Mouse (Mus musculus): ENCODE measurements around the gene Cd44.

Gene Cd44

DNA sequence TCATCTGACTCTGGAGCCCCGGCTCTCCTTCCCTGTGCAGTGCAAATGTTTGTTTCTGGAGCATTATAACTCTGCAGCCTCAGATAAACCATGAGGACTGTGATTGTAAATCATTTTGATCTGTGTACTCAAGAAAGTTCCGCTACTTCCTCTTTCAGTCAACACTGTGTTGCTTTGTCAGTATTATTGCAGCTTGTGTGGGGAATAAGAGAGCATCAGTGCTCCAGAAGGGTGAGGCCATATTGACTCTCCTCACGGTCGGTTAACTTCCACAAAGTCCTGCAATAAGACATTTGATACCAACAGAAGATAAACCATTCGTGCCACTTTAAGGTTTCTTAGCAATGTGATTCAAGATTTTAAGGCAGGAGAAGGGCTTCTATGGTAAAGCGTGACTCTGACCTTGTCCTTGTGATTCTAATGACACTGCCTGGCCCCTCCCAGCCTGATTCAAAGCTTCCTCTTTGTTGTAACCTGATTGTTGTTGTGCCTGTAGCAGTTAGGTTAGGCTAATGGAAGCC, 86.1 kb downstream of the Cd44 start:
- DNase-seq: no peak

DNA sequence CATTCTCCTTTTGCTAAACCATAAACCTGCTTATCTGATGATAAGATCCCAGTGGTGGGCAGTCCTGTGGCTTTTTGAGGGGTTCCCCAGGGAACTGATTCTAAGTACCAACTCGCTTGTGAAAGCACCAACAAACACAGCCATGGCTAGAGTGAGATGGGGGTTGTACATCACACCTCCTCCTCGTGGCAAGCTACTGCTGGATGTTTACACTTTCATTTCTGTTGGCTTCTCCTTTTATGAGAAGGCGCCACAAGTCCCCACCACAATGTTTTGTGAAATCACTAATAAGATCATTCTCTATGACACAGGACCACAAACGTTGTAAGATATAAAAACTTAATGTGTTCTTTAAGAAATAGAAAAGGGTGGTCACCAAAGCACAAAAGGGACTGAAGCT, 88.7 kb downstream of the Cd44 start:
- no peak for DNase-seq

DNA sequence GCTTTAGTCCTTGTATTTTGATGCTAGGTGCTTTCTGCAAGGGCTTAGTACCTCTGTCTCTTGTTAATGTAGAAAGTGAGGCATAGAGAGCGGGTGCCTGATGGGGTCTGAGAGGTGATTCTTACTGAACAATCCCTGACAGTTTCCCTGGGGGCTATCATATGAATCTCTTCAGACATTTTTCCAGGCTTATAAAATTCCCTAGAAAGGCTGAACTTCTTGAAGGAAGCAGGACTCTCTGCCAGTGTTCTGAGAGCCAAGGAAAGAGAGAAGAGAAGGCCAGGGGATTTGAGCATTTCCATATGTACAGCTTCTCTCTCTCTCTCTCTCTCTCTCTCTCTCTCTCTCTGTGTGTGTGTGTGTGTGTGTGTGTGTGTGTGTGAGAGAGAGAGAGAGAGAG, 92.0 kb downstream of the Cd44 start:
- DNase-seq: no peak

DNA sequence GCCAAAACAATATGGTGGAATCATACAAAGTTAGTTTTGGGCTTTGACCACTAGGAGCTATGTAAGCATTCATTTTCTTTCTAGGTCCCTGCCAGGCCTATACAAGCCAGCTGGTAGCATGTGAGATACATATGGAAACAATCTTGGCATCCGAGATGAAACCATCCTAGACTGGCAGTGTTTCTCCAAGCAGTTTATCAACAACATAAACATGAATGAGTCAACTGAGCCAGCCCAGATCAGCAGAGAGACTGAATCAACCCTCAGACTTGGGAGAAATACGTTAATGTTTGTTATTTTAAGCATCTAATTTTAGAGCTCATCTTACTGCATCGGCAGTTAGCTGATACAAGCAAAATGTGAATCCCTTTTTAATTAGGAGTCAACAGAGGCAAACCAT, 93.8 kb downstream of the Cd44 start:
- DNase-seq: no peak

DNA sequence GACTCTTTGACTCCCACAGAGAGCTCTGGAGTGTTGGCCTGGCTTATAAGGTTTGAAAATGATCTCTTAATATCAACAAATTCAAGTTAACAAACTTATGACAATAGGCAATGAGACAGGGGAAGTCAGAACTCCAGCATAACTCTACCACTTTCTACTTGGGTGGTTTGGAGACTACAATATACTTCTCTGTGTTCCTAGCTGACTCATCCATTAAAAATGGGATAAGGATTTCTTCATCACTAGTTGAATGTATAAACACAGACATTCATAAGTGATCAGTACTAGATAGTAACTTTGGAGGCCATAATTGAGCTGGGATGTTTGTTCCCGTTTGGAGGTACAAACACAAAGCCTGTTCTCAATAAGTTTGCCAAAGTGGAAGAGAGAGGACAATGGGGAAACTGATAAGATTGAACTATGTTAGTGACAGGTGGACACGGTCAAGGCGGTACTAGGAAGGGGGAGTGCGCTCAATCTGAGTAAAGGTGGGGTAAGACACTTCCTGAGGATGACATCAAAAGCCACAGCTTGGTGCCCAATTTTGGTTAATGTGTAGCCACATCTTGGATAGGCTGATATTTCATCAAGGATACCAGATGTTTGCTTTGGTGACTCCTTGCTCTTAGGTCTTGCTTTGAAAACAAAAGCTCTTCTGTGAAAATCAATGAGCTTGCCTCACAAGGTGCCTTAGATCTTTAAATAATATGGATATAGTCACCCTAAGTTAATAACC, 95.5 kb downstream of the Cd44 start:
- DNase-seq: no peak

DNA sequence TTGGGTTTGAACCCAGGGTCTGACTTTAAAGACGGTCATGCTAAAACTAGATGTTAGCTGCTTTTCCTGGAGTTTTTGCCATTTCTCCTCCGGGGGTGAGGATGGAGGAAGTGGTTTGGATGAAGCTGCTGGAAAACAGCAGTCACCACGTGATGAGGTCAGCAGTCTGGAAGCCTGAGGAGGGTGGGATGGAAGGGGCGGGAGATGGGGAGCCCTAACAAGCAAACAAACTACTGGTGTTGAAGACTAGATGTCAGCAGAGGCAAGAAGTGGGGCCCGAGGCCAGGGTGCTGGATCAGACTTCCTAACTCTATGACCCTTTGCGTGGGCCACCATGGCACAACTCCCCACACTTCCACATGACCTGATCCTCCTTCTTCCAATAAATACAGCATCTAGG, 96.2 kb downstream of the Cd44 start:
- DNase-seq: no peak

DNA sequence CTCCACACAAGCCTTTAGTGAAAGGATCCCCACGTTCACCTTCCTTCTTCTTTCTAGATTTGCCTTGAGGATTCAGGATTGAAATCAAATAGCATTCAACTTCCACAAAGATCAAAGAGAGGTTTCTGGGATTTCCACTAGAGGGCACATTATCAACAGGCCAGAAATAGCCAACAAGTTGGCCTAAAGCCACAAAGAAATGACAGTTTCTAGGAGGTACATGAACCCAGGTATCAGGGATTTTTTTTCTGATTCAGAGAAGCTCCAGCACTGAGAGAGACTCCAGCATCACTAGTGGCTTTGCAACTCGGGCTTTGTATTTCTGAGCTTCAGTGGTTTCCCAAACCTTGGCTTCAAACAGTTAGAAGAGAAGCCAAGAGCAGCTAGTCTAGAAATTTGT, 97.4 kb downstream of the Cd44 start:
- no peak for DNase-seq

DNA sequence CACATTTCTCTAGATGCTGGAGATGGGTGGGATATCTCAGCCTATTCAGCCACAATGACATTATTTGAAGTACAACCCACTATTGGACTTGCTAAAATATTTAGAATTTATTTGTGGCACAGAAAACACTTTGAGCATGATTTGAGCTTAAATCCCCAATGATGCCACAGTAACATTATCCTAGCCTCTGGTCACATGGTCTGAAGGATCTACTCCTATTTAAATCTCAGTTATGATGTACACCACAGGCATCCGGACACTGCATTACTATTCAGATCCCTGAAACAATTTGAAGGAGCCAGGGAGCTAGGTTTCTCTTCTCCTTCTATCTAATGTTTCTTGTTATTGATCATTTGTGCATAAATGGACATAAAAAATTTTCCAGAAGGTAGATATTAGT, 99.6 kb downstream of the Cd44 start:
- no peak for DNase-seq

DNA sequence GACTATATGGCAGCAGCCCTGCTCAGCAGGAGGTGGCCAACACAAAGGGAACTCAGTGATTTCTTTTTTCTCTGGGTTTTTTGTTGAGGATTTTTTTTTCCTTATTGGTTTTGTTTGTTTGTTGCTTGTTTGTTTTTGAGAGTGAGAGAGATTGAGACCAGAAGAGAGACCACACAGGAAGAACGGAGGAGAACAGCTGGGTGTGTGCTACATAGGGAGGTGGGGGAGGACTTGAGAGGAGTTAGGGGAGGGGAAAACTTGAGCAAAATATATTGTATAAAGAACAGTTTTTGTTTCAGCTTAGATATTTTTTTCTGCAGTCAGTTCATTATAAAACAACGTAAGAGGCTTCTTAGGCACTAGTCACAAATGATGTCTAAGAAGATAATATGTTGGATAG, 103.3 kb downstream of the Cd44 start:
- DNase-seq: no peak

DNA sequence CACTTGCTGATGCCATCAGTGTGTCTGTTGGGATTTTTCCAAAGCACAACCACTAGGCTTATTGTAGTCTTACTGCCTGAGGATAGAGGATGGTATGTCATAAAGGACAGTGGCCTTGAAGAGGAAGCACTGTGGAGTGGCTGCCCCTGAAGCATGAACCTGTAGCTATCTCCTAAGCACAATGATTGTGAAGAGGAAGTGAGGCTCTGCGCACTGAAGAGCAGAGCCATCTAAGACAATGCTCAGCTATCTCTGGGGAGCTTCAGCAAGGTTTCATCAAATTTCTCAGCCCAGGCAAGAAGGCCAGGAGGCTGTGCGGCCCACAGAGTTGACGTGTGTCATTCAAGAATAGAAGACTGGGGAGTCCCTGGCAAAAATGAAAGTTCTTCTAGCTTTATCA, 106.4 kb downstream of the Cd44 start:
- no peak for DNase-seq

DNA sequence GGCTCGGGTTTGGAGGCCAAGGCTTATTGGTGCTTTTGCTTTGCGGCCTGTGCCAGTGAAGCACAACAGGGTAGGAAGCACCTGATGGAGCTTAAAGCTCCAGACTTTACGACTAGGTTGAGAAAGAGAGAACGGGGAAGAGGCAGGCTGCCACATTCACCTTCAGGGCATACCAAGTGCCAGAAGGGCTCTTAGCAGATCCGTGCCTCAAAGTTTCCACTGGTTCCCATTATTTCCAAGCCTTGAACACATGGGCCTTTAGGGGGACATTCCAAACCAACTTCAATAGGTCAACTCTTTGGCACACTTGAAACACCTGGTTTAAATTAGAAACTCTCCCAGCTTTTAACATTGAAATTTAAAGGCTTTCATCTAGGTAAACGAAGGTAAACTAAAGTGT, 108.7 kb downstream of the Cd44 start:
- DNase-seq: no peak

DNA sequence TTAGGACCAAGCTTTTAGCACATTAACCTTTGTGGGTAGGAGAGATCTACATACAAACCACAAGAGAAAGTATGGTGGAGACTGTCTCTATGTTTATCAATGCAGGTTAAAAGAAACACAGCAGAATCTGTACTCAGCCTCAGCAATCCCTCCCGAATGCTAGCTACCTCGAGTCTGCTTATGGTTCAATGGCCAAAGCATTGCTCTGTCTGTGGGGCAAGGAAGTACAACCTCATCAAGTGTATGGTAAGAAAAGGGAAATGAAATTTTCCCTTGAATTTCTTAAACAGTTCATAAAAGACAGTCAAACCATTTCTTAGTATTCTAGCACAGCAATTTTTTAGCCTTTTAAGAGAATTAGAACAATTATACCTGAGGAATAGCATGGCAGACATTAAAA, 109.8 kb downstream of the Cd44 start:
- no peak for DNase-seq

DNA sequence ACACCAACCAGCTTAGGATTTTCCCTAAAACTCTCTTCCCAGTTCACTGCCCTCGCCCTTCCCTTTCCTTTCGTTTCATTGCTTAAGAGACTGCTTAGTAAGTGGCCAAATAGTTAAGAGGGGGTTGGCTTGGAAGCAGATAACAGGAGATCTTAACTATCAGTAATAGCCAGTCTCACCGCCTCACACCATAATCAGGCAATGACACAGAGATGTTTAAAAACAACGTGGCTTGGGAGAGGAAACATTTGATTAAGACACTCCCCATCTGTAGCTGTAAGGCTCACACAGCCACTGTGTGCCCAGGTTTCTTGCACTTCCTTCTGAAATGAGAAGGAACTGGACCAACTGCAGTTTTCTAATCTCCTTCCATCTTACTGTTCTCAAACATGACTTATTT, 115.8 kb downstream of the Cd44 start:
- DNase-seq: no peak

DNA sequence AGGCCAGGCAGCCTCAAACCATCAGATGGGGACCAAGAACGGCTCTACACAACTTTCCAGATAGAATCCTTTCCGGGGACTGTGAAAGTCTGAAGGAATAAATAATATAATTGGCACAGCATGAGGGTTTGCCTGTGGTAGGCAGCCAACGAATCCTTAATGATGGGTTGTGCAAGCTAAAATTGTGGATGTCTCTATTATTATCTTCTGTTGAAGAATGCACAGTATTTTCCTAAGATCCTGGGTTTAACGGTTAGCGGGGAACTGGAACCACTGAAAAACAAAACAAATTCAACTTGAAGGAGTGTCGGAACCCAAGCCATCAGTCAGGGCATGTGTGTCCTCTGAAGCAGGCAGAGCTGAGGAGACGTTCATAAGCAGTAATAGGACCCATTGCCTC, 118.7 kb downstream of the Cd44 start:
- DNase-seq: no peak

DNA sequence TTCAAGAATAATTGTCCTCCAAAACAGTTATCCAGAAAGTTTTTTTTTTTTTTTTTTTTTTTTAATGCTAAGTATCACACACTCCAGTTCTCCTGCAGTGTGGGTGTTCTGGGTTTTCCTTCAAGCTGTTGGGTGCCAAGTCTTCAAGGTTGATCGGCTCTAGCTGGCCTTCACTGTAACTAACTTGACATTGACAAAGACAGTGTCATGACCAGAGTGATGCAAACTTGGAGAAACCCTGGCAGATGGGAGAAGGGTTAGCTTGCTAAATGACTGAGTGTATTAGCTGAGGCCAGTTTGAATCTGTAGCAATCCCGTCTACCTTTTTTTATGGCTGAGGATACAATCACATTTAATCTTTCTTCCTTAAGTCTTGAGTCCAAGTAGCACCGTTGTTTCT, 123.3 kb downstream of the Cd44 start:
- DNase-seq: no peak

DNA sequence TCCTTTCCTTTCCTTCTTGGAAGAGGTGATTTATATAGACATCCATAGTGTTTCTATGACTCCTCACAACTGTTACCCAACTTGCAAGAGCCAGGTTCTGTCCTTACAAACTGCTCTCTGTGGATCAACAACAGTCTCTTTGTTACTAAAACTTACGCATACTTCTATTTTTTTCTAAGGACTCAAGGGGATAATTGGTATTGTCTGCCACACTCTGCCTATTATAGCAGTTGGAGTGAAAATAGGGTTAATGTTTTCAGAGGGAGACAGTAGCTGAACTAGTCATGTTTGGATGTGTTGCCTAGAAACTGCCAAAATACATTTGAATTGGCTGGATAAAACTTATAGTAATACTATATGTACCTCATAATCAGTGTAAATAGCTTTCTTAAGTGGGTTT, 125.9 kb downstream of the Cd44 start:
- DNase-seq: no peak

DNA sequence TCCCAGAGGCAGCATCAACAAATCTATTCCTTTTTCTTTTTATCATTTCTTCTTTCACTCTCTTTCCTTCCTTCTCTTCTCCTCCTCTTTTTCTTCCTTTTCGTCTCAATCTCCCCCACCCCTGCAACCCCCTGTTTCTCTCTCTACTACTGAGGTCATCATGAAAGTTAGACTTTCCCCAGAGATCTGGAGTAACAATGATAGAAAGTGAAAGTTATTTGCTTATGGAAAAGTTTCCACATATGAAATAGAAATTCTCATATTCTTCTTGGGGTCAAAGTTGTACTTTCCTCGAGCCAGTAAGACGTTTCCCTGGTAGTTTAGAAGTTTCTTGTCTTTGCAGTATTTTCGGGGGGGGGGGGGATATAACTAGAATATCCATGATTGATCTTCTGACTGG, 126.8 kb downstream of the Cd44 start:
- DNase-seq: no peak

DNA sequence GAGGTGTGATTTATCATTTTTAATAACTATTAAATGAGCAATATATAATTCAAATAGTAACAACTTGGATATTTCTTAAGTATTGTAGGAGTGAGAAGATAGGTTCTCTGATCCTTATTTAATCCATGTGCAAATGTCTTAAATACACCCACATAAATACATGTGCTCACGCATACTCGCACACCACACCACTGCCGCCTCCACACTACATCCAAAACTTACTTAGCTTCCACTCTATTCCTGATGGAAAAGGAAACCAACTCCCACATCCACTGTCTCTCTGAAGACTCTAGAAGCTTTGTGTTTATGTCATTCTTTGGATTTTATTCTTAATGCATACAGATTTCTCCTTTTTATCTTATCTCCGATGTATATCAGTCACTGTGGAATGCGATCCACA, 129.2 kb downstream of the Cd44 start:
- DNase-seq: no peak

DNA sequence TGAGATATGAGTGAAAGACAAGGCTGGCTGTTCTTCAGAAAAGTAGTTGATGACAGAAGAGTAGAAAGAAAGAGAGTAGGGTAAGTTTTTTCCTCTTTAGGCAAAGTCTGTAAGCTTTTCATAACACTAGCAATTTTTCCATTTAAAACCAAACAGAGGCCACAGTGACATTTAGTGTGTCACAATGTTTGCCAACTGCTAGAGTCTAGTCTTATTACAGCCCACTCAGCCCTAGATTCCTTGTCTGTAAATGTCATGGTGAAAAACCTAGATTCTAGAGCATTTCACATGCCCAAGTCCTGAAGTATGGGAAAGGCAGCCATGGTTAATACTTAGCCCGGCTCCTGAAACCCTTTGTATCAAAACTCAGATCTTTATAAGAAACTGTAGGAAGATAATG, 130.2 kb downstream of the Cd44 start:
- no peak for DNase-seq

DNA sequence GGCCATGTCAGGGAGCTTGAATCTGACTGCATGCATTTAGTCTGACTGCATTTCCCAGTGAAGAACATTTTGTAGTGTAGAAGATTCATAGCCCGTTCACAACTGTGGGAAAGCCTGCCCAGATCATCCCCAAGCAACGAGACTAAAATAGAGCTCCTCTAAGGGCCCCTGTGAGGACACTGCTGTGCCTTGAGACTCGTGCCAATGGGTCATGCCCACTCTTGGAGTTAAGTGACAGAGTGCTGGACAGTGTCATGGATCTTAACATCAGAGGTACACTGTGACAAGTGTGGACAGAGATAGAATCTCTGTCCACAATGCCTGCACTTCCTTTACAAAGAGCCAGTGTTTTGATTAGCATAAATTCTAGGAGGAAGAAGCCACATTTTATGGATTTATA, 133.2 kb downstream of the Cd44 start:
- no peak for DNase-seq

DNA sequence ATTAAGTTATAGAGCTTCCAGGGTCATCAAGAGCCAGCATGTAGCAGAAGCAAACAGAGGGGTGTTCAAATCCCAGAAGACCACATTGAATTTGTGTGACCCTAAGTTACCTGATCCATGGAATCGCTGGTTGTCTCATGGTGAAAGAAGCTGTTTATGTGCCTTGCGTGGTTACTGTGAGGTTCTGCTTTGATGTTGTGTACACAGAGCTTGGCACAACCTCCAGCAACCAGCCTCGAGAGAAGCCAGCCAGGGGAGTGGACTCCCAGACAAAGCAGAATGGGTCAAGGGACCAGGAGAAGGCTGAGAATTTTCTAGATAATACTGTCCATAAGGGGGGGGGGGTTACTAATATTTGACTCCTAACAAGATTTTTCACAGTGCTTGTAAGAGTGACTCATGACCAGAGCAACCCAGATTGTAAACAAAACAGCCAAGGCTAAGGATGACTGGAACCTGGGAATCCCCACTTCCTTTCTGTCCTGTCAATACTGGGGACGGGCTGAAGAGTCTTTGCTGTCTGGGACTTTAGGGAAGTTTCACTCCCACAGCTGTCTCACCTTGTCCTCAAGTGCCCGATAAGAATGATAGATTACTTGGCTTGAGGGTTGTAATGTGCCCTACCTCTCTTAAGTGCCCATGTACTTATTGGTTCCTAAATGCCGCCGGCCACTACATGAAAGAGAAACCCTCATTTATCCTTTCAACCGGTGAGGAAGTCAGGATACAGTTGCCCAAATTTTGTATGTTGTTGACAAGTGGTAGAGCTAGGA, 136.7 kb downstream of the Cd44 start:
- no peak for DNase-seq

DNA sequence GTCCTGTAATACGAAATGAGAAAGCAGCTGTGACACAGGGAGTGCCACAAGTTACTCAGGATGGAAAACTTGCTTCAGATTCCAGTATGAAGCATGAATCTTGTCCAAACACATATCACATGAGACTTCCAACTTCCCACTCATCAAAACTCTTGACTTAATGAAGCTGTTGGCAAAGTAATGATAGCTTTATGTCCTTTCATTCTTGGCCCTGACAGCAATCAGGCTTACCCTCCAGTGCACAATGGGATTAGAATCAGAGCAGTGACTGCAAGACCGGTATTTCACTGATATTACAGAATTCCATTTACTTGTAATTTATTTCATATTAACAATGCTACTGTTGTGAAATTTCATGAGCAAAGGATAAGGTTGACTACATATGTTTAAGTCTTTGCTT, 137.5 kb downstream of the Cd44 start:
- no peak for DNase-seq

DNA sequence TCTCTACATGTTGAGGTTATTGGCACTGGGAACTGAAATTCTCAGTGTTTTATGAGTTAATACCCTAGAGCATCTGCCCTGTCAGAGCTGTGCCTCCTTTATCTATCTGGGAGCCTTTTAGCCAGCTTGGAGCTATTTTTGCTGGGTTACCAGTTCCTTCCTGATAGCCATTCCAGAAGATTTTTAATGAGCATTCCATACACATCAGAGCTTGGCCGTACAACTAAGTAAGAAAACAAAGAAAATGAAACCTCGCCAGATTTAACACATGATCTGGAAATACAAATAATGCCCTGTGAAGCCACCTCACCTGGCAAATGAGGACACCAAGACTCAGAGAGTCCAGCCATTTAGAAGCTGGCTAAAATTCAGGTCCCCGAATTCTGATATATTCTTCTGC, 138.3 kb downstream of the Cd44 start:
- DNase-seq: no peak

All from cerebellum, adult 8-10 months (tissue).